Mouse (Mus musculus): ENCODE measurements around the gene Tas1r3. TPM values are rescaled to one million over a fixed set of nuclear protein-coding genes. Genes with fewer than 3 reads are reported as not detected.

The Tas1r3 gene
- 0.09 and 0.11 TPM in 2 replicates for polyA plus RNA-seq (2015; fragmentation: Nextera tagmentation; extraction: Ambion mirVana)

GRCm38 (mm10) chr4:155863001-155863400, at the start of gene Tas1r3:
Gene Tas1r3, minus strand, starts transcription at chr4:155863362.
- Histone ChIP-seq H3K27ac (replicated peaks) (no peak within 1 kb of the TSS), H3K27me3 (replicated peaks) (no peaks in the 10 kb centered on the region), H3K36me3 (peaks cover 55% of the 10 kb centered on the region), H3K4me2 (no peak within 1 kb of the TSS), H3K4me3 (no peak within 1 kb of the TSS), H3K4me1 (peaks cover under 1% of the 10 kb centered on the region), H3K9ac (no peak within 1 kb of the TSS), H3K9me3 (no peaks in the 10 kb centered on the region)
- ATAC-seq (ENCODE audit: extremely low read depth, insufficient number of reproducible peaks, low FRiP score, low TSS enrichment), result no peak
- 76% methylated on average over 5 of the region's 5 CpGs for WGBS

- Histone ChIP-seq H3K9ac (no peak overlapping the region), H3K4me3 (no peak overlapping the region), H3K27ac (replicated peaks) (no peak overlapping the region), H3K4me2 (no peak overlapping the region), H3K36me3 (peaks cover 32% of the 10 kb centered on the region), H3K9me3 (no peaks in the 10 kb centered on the region), H3K4me1 (no peaks in the 10 kb centered on the region), H3K27me3 (replicated peaks) (no peaks in the 10 kb centered on the region)
- ATAC-seq (ENCODE audit: extremely low read depth, insufficient number of reproducible peaks, low FRiP score, low TSS enrichment), result no peak
- WGBS, result 83% methylated on average over 4 of the region's 4 CpGs
These were observed 45.6 kb upstream of the Tas1r3 start for GRCm38 (mm10) chr4:155908751-155909150.

GRCm38 (mm10) chr4:155908281-155908680, 45.1 kb upstream of the Tas1r3 start:
- H3K4me2 ChIP-seq, result no peak overlapping the region
- H3K4me1 ChIP-seq, result no peaks in the 10 kb centered on the region
- H3K36me3 ChIP-seq, result peaks cover 36% of the 10 kb centered on the region
- H3K4me3 ChIP-seq, result no peak overlapping the region
- WGBS, result 67% methylated on average over 7 of the region's 7 CpGs
- no peak overlapping the region for H3K27ac ChIP-seq (replicated peaks)
- no peaks in the 10 kb centered on the region for H3K9me3 ChIP-seq
- H3K27me3 ChIP-seq (replicated peaks), result no peaks in the 10 kb centered on the region
- no peak overlapping the region for H3K9ac ChIP-seq
- no peak for ATAC-seq (ENCODE audit: extremely low read depth, insufficient number of reproducible peaks, low FRiP score, low TSS enrichment)

- H3K27ac ChIP-seq (replicated peaks), result no peak overlapping the region
- no peaks in the 10 kb centered on the region for H3K4me1 ChIP-seq
- H3K36me3 ChIP-seq, result peaks cover 49% of the 10 kb centered on the region
- WGBS, result 76% methylated on average over 11 of the region's 11 CpGs
- H3K4me3 ChIP-seq, result no peak overlapping the region
- no peaks in the 10 kb centered on the region for H3K27me3 ChIP-seq (replicated peaks)
- no peak for ATAC-seq (ENCODE audit: extremely low read depth, insufficient number of reproducible peaks, low FRiP score, low TSS enrichment)
- H3K4me2 ChIP-seq, result no peak overlapping the region
- no peak overlapping the region for H3K9ac ChIP-seq
- H3K9me3 ChIP-seq, result no peaks in the 10 kb centered on the region
These were observed 43.8 kb upstream of the Tas1r3 start for GRCm38 (mm10) chr4:155907003-155907402.

GRCm38 (mm10) chr4:155906125-155906524, 43.0 kb upstream of the Tas1r3 start:
- Histone ChIP-seq H3K36me3 (peaks cover 58% of the 10 kb centered on the region), H3K9me3 (no peaks in the 10 kb centered on the region), H3K4me1 (peaks cover 4% of the 10 kb centered on the region), H3K27ac (replicated peaks) (no peak overlapping the region), H3K27me3 (replicated peaks) (no peaks in the 10 kb centered on the region), H3K4me2 (no peak overlapping the region), H3K4me3 (no peak overlapping the region), H3K9ac (no peak overlapping the region)
- WGBS, result 80% methylated on average over 9 of the region's 9 CpGs
- no peak for ATAC-seq (ENCODE audit: extremely low read depth, insufficient number of reproducible peaks, low FRiP score, low TSS enrichment)

- Histone ChIP-seq H3K9ac (no peak overlapping the region), H3K4me3 (no peak overlapping the region), H3K27ac (replicated peaks) (no peak overlapping the region), H3K27me3 (replicated peaks) (no peaks in the 10 kb centered on the region), H3K4me1 (peaks cover 9% of the 10 kb centered on the region), H3K9me3 (no peaks in the 10 kb centered on the region), H3K36me3 (peaks cover 63% of the 10 kb centered on the region), H3K4me2 (no peak overlapping the region)
- 85% methylated on average over 13 of the region's 13 CpGs for WGBS
- no peak for ATAC-seq (ENCODE audit: extremely low read depth, insufficient number of reproducible peaks, low FRiP score, low TSS enrichment)
These were observed 42.5 kb upstream of the Tas1r3 start for GRCm38 (mm10) chr4:155905634-155906033.

GRCm38 (mm10) chr4:155904318-155905102, 41.3 kb upstream of the Tas1r3 start:
- no peak overlapping the region for H3K27ac ChIP-seq (replicated peaks)
- H3K27me3 ChIP-seq (replicated peaks), result no peaks in the 10 kb centered on the region
- no peak overlapping the region for H3K4me3 ChIP-seq
- no peak for ATAC-seq (ENCODE audit: extremely low read depth, insufficient number of reproducible peaks, low FRiP score, low TSS enrichment)
- H3K9ac ChIP-seq, result no peak overlapping the region
- H3K4me1 ChIP-seq, result peaks cover 10% of the 10 kb centered on the region
- peaks cover 74% of the 10 kb centered on the region for H3K36me3 ChIP-seq
- H3K9me3 ChIP-seq, result no peaks in the 10 kb centered on the region
- WGBS, result 90% methylated on average over 13 of the region's 13 CpGs
- no peak overlapping the region for H3K4me2 ChIP-seq

GRCm38 (mm10) chr4:155903246-155903645, 40.1 kb upstream of the Tas1r3 start:
- Histone ChIP-seq H3K9ac (no peak overlapping the region), H3K4me3 (no peak overlapping the region), H3K4me2 (no peak overlapping the region), H3K27ac (replicated peaks) (no peak overlapping the region), H3K9me3 (no peaks in the 10 kb centered on the region), H3K4me1 (peaks cover 10% of the 10 kb centered on the region), H3K36me3 (peaks cover 87% of the 10 kb centered on the region), H3K27me3 (replicated peaks) (no peaks in the 10 kb centered on the region)
- ATAC-seq (ENCODE audit: extremely low read depth, insufficient number of reproducible peaks, low FRiP score, low TSS enrichment), result no peak
- WGBS, result 89% methylated on average over 13 of the region's 13 CpGs

- ATAC-seq (ENCODE audit: extremely low read depth, insufficient number of reproducible peaks, low FRiP score, low TSS enrichment), result 0 out of 2 replicates have a peak, but pooled peaks have one; percentile 19
- peak overlapping the region; percentile 5; the same call in 1 of the 2 replicates for H3K27ac ChIP-seq (replicated peaks)
- WGBS, result 59% methylated on average over 3 of the region's 3 CpGs
These were observed 38.0 kb upstream of the Tas1r3 start for GRCm38 (mm10) chr4:155901205-155901604.

GRCm38 (mm10) chr4:155899355-155899754, 36.2 kb upstream of the Tas1r3 start:
- H3K9ac ChIP-seq, result no peak overlapping the region
- no peak overlapping the region for H3K4me3 ChIP-seq
- no peak overlapping the region for H3K27ac ChIP-seq (replicated peaks)
- H3K27me3 ChIP-seq (replicated peaks), result no peaks in the 10 kb centered on the region
- ATAC-seq (ENCODE audit: extremely low read depth, insufficient number of reproducible peaks, low FRiP score, low TSS enrichment), result no peak
- no peaks in the 10 kb centered on the region for H3K9me3 ChIP-seq
- H3K4me1 ChIP-seq, result peaks cover 25% of the 10 kb centered on the region
- H3K36me3 ChIP-seq, result peaks cover 80% of the 10 kb centered on the region
- 92% methylated on average over 7 of the region's 7 CpGs for WGBS
- H3K4me2 ChIP-seq, result no peak overlapping the region

More at GRCm38 (mm10) chr4:155901205-155901604, 38.0 kb upstream of the Tas1r3 start:
- Histone ChIP-seq H3K9me3 (no peaks in the 10 kb centered on the region), H3K4me1 (peaks cover 10% of the 10 kb centered on the region), H3K36me3 (peaks cover 95% of the 10 kb centered on the region), H3K4me3 (no peak overlapping the region), H3K4me2 (no peak overlapping the region), H3K9ac (no peak overlapping the region), H3K27me3 (replicated peaks) (no peaks in the 10 kb centered on the region)

GRCm38 (mm10) chr4:155898318-155898717, 35.2 kb upstream of the Tas1r3 start:
- Histone ChIP-seq H3K4me3 (no peak overlapping the region), H3K36me3 (peaks cover 70% of the 10 kb centered on the region), H3K4me2 (no peak overlapping the region), H3K9me3 (no peaks in the 10 kb centered on the region), H3K4me1 (peaks cover 36% of the 10 kb centered on the region), H3K9ac (no peak overlapping the region), H3K27ac (replicated peaks) (no peak overlapping the region), H3K27me3 (replicated peaks) (no peaks in the 10 kb centered on the region)
- WGBS, result 88% methylated on average over 2 of the region's 2 CpGs
- ATAC-seq (ENCODE audit: extremely low read depth, insufficient number of reproducible peaks, low FRiP score, low TSS enrichment), result no peak

- no peak for ATAC-seq (ENCODE audit: extremely low read depth, insufficient number of reproducible peaks, low FRiP score, low TSS enrichment)
- Histone ChIP-seq H3K4me3 (no peak overlapping the region), H3K9me3 (no peaks in the 10 kb centered on the region), H3K36me3 (peaks cover 51% of the 10 kb centered on the region), H3K9ac (no peak overlapping the region), H3K4me2 (no peak overlapping the region), H3K27ac (replicated peaks) (no peak overlapping the region), H3K27me3 (replicated peaks) (no peaks in the 10 kb centered on the region), H3K4me1 (peaks cover 44% of the 10 kb centered on the region)
- WGBS, result 92% methylated on average over 12 of the region's 12 CpGs
These were observed 33.3 kb upstream of the Tas1r3 start for GRCm38 (mm10) chr4:155896461-155896860.
